Mouse (Mus musculus) myocyte (in vitro differentiated cells): ENCODE measurements around the gene Tpm1.

Experiments
- CEBPB ChIP-seq: IDR thresholded peaks from 2 replicates; pipeline ENCODE4 v1.6.1; 2011; ENCODE audit warnings: mild to moderate bottlenecking, moderate library complexity; ENCODE audit not compliant: poor library complexity, insufficient read depth, severe bottlenecking
- E2F4 ChIP-seq: IDR thresholded peaks from one replicate; pipeline ENCODE4 v1.6.1; 2011; ENCODE audit warnings: mild to moderate bottlenecking, control low read depth, moderate library complexity; ENCODE audit not compliant: insufficient read depth
- MAX ChIP-seq: IDR thresholded peaks from one replicate; pipeline ENCODE4 v1.6.1; 2011; ENCODE audit warnings: low read depth, mild to moderate bottlenecking, control low read depth
- MYOD1 ChIP-seq, 3 experiments: IDR thresholded peaks; one replicate each; pipeline ENCODE4 v1.6.1; 2011; ENCODE audit warnings: control low read depth in 2 of 3, low read depth in 2 of 3, mild to moderate bottlenecking in 2 of 3, moderate library complexity in 1 of 3; ENCODE audit not compliant: insufficient read length in 2 of 3, control insufficient read depth in 1 of 3
- MYOG ChIP-seq, 3 experiments: IDR thresholded peaks; one replicate each; pipeline ENCODE4 v1.6.1; 2011; ENCODE audit warnings: control low read depth in 2 of 3, low read depth in 2 of 3, mild to moderate bottlenecking in 2 of 3; ENCODE audit not compliant: insufficient read length in 2 of 3, control insufficient read depth in 1 of 3, insufficient read depth in 1 of 3
- POLR2A ChIP-seq: IDR thresholded peaks from one replicate; pipeline ENCODE4 v1.6.1; 2011; ENCODE audit warnings: low read depth, mild to moderate bottlenecking, control low read depth, moderate library complexity; ENCODE audit not compliant: insufficient read length
- POLR2AphosphoS2 ChIP-seq: IDR thresholded peaks from one replicate; pipeline ENCODE4 v1.6.1; 2011; ENCODE audit warnings: low read depth, control low read depth; ENCODE audit not compliant: insufficient read length
- REST ChIP-seq: IDR thresholded peaks from one replicate; pipeline ENCODE4 v1.6.1; 2011; ENCODE audit warnings: mild to moderate bottlenecking, control low read depth, moderate library complexity; ENCODE audit not compliant: insufficient read depth, insufficient read length
- SRF ChIP-seq: IDR thresholded peaks from one replicate; pipeline ENCODE4 v1.6.1; 2011; ENCODE audit warnings: low read depth; ENCODE audit not compliant: control insufficient read depth, insufficient read length
- TCF12 ChIP-seq: IDR thresholded peaks from one replicate; pipeline ENCODE4 v1.6.1; 2011; ENCODE audit warnings: mild to moderate bottlenecking, control low read depth; ENCODE audit not compliant: poor library complexity, insufficient read depth, severe bottlenecking
- USF1 ChIP-seq: IDR thresholded peaks from one replicate; pipeline ENCODE4 v1.6.1; 2011; ENCODE audit warnings: low read depth, mild to moderate bottlenecking, control low read depth, moderate library complexity

- no peak for TF ChIP-seq MYOD1 (IDR thresholded peaks at IDR 0.05; ENCODE audit: control insufficient read depth in 1 of 3, insufficient read length in 2 of 3, low read depth in 2 of 3)
- no peak for TF ChIP-seq POLR2A
- no peak for TF ChIP-seq E2F4
- no peak for TF ChIP-seq MAX
- no peak for TF ChIP-seq CEBPB
- TF ChIP-seq MYOG (IDR thresholded peaks at IDR 0.05; ENCODE audit: control insufficient read depth in 1 of 3, insufficient read depth in 1 of 3, insufficient read length in 2 of 3, low read depth in 2 of 3) = no peak
- no peak for TF ChIP-seq USF1
- no peak for TF ChIP-seq SRF
- TF ChIP-seq REST = no peak
- no peak for TF ChIP-seq TCF12
- no peak for TF ChIP-seq POLR2AphosphoS2
Observed at GRCm38 (mm10) chr9:67071103-67071502, 21.9 kb upstream of the Tpm1 start.
